Mouse (Mus musculus) gonadal fat pad, adult 2 months (tissue): ENCODE measurements around the gene Sult2a4. TPM values are rescaled to one million over a fixed set of nuclear protein-coding genes. Genes with fewer than 3 reads are reported as not detected.
"Not testable (repeated sequence)": the region's sequence is repeated elsewhere in the genome, so short reads cannot be mapped to it uniquely, and the experiment has no call there.

Experiments
- DNase-seq: peaks from one replicate; pipeline ENCODE4 v3.0.0-alpha.2; 2012; ENCODE audit warnings: low read depth
- polyA plus RNA-seq: library from polyadenylated mRNA; depleted of rRNA; stranded (reverse); fragments of >200 nt; gene quantifications from 2 replicates; pipeline ENCODE4 v1.2.3, GENCODE M21; 2012; rRNA removed

The Sult2a4 gene
- not detected in 2 replicates for polyA plus RNA-seq

DNA sequence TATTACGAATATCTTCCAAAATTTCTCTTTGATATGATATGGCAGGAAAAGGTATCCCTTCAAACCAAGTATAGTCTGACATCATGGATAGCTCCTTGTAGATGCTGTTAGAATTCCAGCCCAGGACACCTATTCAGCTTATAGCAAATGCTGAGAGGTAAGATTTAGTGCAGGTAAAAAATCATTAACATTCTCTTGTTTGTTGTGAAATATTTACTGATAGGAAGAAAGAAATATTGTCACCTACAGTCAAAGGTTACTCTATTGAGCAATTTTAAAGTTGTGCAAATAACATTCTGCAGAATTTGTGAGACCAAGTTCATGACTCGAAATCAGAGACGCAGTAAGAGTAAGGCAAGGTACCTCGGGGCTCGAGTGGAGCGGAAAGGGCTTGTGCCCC, at the start of gene Sult2a4:
Gene Sult2a4, minus strand, starts transcription at position 101 of the 400 bp plus-strand sequence.
- not testable (repeated sequence) for DNase-seq

GRCm38 (mm10) chr7:14030831-14031230, 41.4 kb upstream of the Sult2a4 start:
- DNase-seq = not testable (repeated sequence)

GRCm38 (mm10) chr7:14013083-14013482, 23.7 kb upstream of the Sult2a4 start:
- DNase-seq = no peak

GRCm38 (mm10) chr7:14010686-14011085, 21.3 kb upstream of the Sult2a4 start:
- DNase-seq = not testable (repeated sequence)

Other genes with a start within 250 kb of the Sult2a4 start
- gene Sult2a1, start 152.2 kb downstream of the Sult2a4 start, polyA plus RNA-seq = not detected in 2 replicates
- gene Sult2a3, start 133.4 kb upstream of the Sult2a4 start, polyA plus RNA-seq = not detected in 2 replicates